Mouse (Mus musculus) frontal cortex, postnatal 25 days (tissue): ENCODE measurements around the gene Zfp385c.
"Not testable (repeated sequence)": the region's sequence is repeated elsewhere in the genome, so short reads cannot be mapped to it uniquely, and the experiment has no call there.

ENCODE experiments used
- DNase-seq, 2 experiments: peaks; one replicate each; pipeline ENCODE4 v3.0.0; 2022; ENCODE audit warnings: low spot score in 2 of 2

Zfp385c gene

GRCm38 (mm10) chr11:100690389-100690788 lies 1.9 kb downstream of the Zfp385c start:
- no peak for DNase-seq

GRCm38 (mm10) chr11:100688443-100688842 lies 3.8 kb downstream of the Zfp385c start:
- DNase-seq = no peak

- no peak for DNase-seq
Observed at GRCm38 (mm10) chr11:100687265-100687664, 5.0 kb downstream of the Zfp385c start.

GRCm38 (mm10) chr11:100685371-100685770 lies 6.9 kb downstream of the Zfp385c start:
- DNase-seq = no peak

- DNase-seq = no peak
Observed at GRCm38 (mm10) chr11:100684084-100684483, 8.2 kb downstream of the Zfp385c start.

GRCm38 (mm10) chr11:100682526-100682925 lies 9.7 kb downstream of the Zfp385c start:
- DNase-seq = no peak

- no peak for DNase-seq
Observed at GRCm38 (mm10) chr11:100681826-100682225, 10.4 kb downstream of the Zfp385c start.

GRCm38 (mm10) chr11:100677810-100678209 lies 14.4 kb downstream of the Zfp385c start:
- DNase-seq = no peak

- DNase-seq = no peak
Observed at GRCm38 (mm10) chr11:100673169-100673568, 19.1 kb downstream of the Zfp385c start.

GRCm38 (mm10) chr11:100671956-100672355 lies 20.3 kb downstream of the Zfp385c start:
- DNase-seq = no peak

- DNase-seq = no peak
Observed at GRCm38 (mm10) chr11:100671049-100671448, 21.2 kb downstream of the Zfp385c start.

GRCm38 (mm10) chr11:100659806-100660205 lies 32.4 kb downstream of the Zfp385c start:
- no peak for DNase-seq

GRCm38 (mm10) chr11:100656458-100656857 lies 35.8 kb downstream of the Zfp385c start:
- DNase-seq = no peak

GRCm38 (mm10) chr11:100655589-100655988 lies 36.7 kb downstream of the Zfp385c start:
- not testable (repeated sequence) for DNase-seq

GRCm38 (mm10) chr11:100651748-100652147 lies 40.5 kb downstream of the Zfp385c start:
- no peak for DNase-seq

GRCm38 (mm10) chr11:100651205-100651604 lies 41.0 kb downstream of the Zfp385c start:
- DNase-seq = no peak

- DNase-seq = no peak
Observed at GRCm38 (mm10) chr11:100648405-100648804, 43.9 kb downstream of the Zfp385c start.

- no peak for DNase-seq
Observed at GRCm38 (mm10) chr11:100646265-100646664, 46.0 kb downstream of the Zfp385c start.

- DNase-seq = no peak
Observed at GRCm38 (mm10) chr11:100643612-100644575, 48.4 kb downstream of the Zfp385c start.

- peak; percentile 34 to 47 for DNase-seq
Observed at GRCm38 (mm10) chr11:100640159-100640906, 51.9 kb downstream of the Zfp385c start.

- DNase-seq = no peak
Observed at GRCm38 (mm10) chr11:100634530-100634929, 57.7 kb downstream of the Zfp385c start.

GRCm38 (mm10) chr11:100628862-100629352 lies 63.3 kb downstream of the Zfp385c start:
- DNase-seq = no peak
